ENCODE assay signal across 12 mouse cellular contexts in genomic region chr4:137025570-137025969, GRCm38 (mm10). TPM values are rescaled to one million over a fixed set of nuclear protein-coding genes. Genes with fewer than 3 reads are reported as not detected.
A peak's percentile ranks its signal among the peaks of the same experiment; 100 is the strongest.
DNase-seq lines count a peak whose midpoint lies in the region; ATAC-seq and TF ChIP-seq lines count a peak whose summit lies in the region.
"Had no signal": no experiment of that assay in that cellular context is flagged by ENCODE, and none has a peak within 500 bp of the region (broad histone marks: within the 10 kb centered on the region; RNA-seq: fewer than 3 reads in every experiment).

No protein-coding gene starts in this region.

- H3K9me3 ChIP-seq in intestine, postnatal 0 days (ENCODE audit: control insufficient read depth): no peaks in the 10 kb centered on the region
- H3K9me3 ChIP-seq in intestine, embryonic 15.5 days: no peaks in the 10 kb centered on the region
- no peaks in the 10 kb centered on the region for H3K9me3 ChIP-seq in heart, embryonic 12.5 days (replicated peaks)
- no peaks in the 10 kb centered on the region for H3K9me3 ChIP-seq in liver, embryonic 14.5 days (ENCODE audit: control insufficient read depth, low read length)
- no peaks in the 10 kb centered on the region for H3K9me3 ChIP-seq in forebrain, embryonic 15.5 days
- H3K9me3 ChIP-seq: hindbrain, embryonic 13.5 days had no signal

- TF ChIP-seq CTCF in intestine, postnatal 0 days (IDR thresholded peaks at IDR 0.05; ENCODE audit: low read depth): peak; percentile 53
- TF ChIP-seq CTCF in liver, embryonic 14.5 days (IDR thresholded peaks at IDR 0.05; ENCODE audit: low read depth): peak; percentile 44; the same call in 1 of the 2 replicates

- 58% methylated on average over 6 of the region's 6 CpGs for WGBS in intestine, postnatal 0 days
- WGBS in intestine, embryonic 15.5 days: 60% methylated on average over 6 of the region's 6 CpGs
- WGBS in heart, embryonic 12.5 days: 30% methylated on average over 6 of the region's 6 CpGs
- WGBS in liver, embryonic 14.5 days (ENCODE audit: insufficient replicate concordance): 18% methylated on average over 6 of the region's 6 CpGs
- WGBS in forebrain, embryonic 15.5 days: 80% methylated on average over 6 of the region's 6 CpGs

- TF ChIP-seq EP300 in liver, embryonic 14.5 days (IDR thresholded peaks at IDR 0.05; ENCODE audit: low read depth): no peak

- H3K27me3 ChIP-seq in intestine, postnatal 0 days (replicated peaks; ENCODE audit: control insufficient read depth, insufficient read depth, low read length): no peaks in the 10 kb centered on the region
- H3K27me3 ChIP-seq in intestine, embryonic 15.5 days (replicated peaks): no peaks in the 10 kb centered on the region
- no peaks in the 10 kb centered on the region for H3K27me3 ChIP-seq in heart, embryonic 12.5 days (replicated peaks)
- no peaks in the 10 kb centered on the region for H3K27me3 ChIP-seq in liver, embryonic 14.5 days (ENCODE audit: control insufficient read depth, insufficient read depth, low read length)
- H3K27me3 ChIP-seq in forebrain, embryonic 15.5 days: no peaks in the 10 kb centered on the region
- H3K27me3 ChIP-seq: CH12.LX; hindbrain, embryonic 13.5 days had no signal

- H3K4me3 ChIP-seq in intestine, postnatal 0 days (ENCODE audit: low read depth, low read length): no peak overlapping the region
- H3K4me3 ChIP-seq in intestine, embryonic 15.5 days (replicated peaks): no peak overlapping the region
- no peak overlapping the region for H3K4me3 ChIP-seq in heart, embryonic 12.5 days
- no peak overlapping the region for H3K4me3 ChIP-seq in liver, embryonic 14.5 days (ENCODE audit: insufficient read depth in 1 of 2, low read depth in 2 of 2, low read length in 2 of 2)
- no peak overlapping the region for H3K4me3 ChIP-seq in forebrain, embryonic 15.5 days
- H3K4me3 ChIP-seq: hindbrain, embryonic 13.5 days had no signal

- H3K4me2 ChIP-seq in intestine, postnatal 0 days (replicated peaks; ENCODE audit: low read depth): no peak overlapping the region
- H3K4me2 ChIP-seq in intestine, embryonic 15.5 days (replicated peaks): no peak overlapping the region
- no peak overlapping the region for H3K4me2 ChIP-seq in heart, embryonic 12.5 days
- peak overlapping the region; percentile 24 for H3K4me2 ChIP-seq in liver, embryonic 14.5 days (ENCODE audit: low read depth)
- no peak overlapping the region for H3K4me2 ChIP-seq in forebrain, embryonic 15.5 days (replicated peaks)
- H3K4me2 ChIP-seq: hindbrain, embryonic 13.5 days had no signal

- no peaks in the 10 kb centered on the region for H3K4me1 ChIP-seq in intestine, postnatal 0 days (replicated peaks; ENCODE audit: control insufficient read depth, insufficient read depth, low read length)
- H3K4me1 ChIP-seq in intestine, embryonic 15.5 days (replicated peaks): peaks cover 7% of the 10 kb centered on the region
- peaks cover 42% of the 10 kb centered on the region for H3K4me1 ChIP-seq in heart, embryonic 12.5 days (replicated peaks)
- peaks cover 9 to 26% of the 10 kb centered on the region in 2 experiments for H3K4me1 ChIP-seq in liver, embryonic 14.5 days (replicated peaks; ENCODE audit: control insufficient read depth in 2 of 2, insufficient read depth in 2 of 2, low read length in 1 of 2)
- H3K4me1 ChIP-seq in forebrain, embryonic 15.5 days: peaks cover 5% of the 10 kb centered on the region; the same call in 1 of the 2 replicates

- H3K9ac ChIP-seq in intestine, postnatal 0 days (ENCODE audit: low read depth, low read length): no peak overlapping the region
- no peak overlapping the region for H3K9ac ChIP-seq in intestine, embryonic 15.5 days
- no peak overlapping the region for H3K9ac ChIP-seq in heart, embryonic 12.5 days
- H3K9ac ChIP-seq in liver, embryonic 14.5 days (replicated peaks): no peak overlapping the region
- H3K9ac ChIP-seq in forebrain, embryonic 15.5 days (replicated peaks): no peak overlapping the region
- H3K9ac ChIP-seq: forebrain, postnatal 0 days; hindbrain, embryonic 13.5 days had no signal

- DNase-seq in adipocyte (ENCODE audit: low spot score): peak; percentile 19
- no peak for DNase-seq in liver, embryonic 14.5 days (ENCODE audit: low read depth in 3 of 3, low spot score in 3 of 3)
- DNase-seq in left cerebral cortex, adult 9 months (ENCODE audit: low spot score in 2 of 2): no peak
- DNase-seq: cerebellum, adult 11-12 months; forebrain, postnatal 0 days; lung, postnatal 10 days had no signal

- H3K27ac ChIP-seq in intestine, postnatal 0 days (ENCODE audit: low read depth, low read length): no peak overlapping the region
- no peak overlapping the region for H3K27ac ChIP-seq in intestine, embryonic 15.5 days
- no peak overlapping the region for H3K27ac ChIP-seq in heart, embryonic 12.5 days (ENCODE audit: poor library complexity, severe bottlenecking)
- no peak overlapping the region; the same call in 1 of the 2 replicates for H3K27ac ChIP-seq in liver, embryonic 14.5 days
- H3K27ac ChIP-seq in forebrain, embryonic 15.5 days (replicated peaks): no peak overlapping the region
- H3K27ac ChIP-seq: hindbrain, embryonic 13.5 days had no signal

- ATAC-seq in intestine, postnatal 0 days: no peak
- ATAC-seq in intestine, embryonic 15.5 days: no peak
- ATAC-seq in heart, embryonic 12.5 days (ENCODE audit: insufficient number of reproducible peaks, low FRiP score): peak; percentile 67; the same call in 1 of the 2 replicates
- peak; percentile 58; the same call in 1 of the 2 replicates for ATAC-seq in liver, embryonic 14.5 days (ENCODE audit: insufficient read depth)
- ATAC-seq in forebrain, embryonic 15.5 days (replicated peaks): no peak
- ATAC-seq: forebrain, postnatal 0 days had no signal

- H3K36me3 ChIP-seq in intestine, postnatal 0 days (ENCODE audit: control insufficient read depth, insufficient read depth): no peaks in the 10 kb centered on the region
- no peaks in the 10 kb centered on the region for H3K36me3 ChIP-seq in intestine, embryonic 15.5 days
- H3K36me3 ChIP-seq in heart, embryonic 12.5 days: no peaks in the 10 kb centered on the region
- H3K36me3 ChIP-seq in liver, embryonic 14.5 days (replicated peaks; ENCODE audit: control insufficient read depth, insufficient read depth, low read depth): no peaks in the 10 kb centered on the region
- H3K36me3 ChIP-seq in forebrain, embryonic 15.5 days: no peaks in the 10 kb centered on the region
- H3K36me3 ChIP-seq: hindbrain, embryonic 13.5 days had no signal

RNA-seq across cellular contexts. Expression of gene Zbtb40, which starts 23.0 kb away (rescaled TPM):
- 0.85 and 1.4 TPM in 2 replicates for polyA plus RNA-seq in intestine, postnatal 0 days (2015; fragmentation: Nextera tagmentation; extraction: Ambion mirVana)
- 2.9 and 3.9 TPM in 2 replicates for polyA plus RNA-seq in intestine, embryonic 15.5 days (2015; fragmentation: Nextera tagmentation; extraction: Ambion mirVana)
- polyA plus RNA-seq in heart, embryonic 12.5 days (2016; fragmentation: Nextera tagmentation; extraction: Ambion mirVana): 4.1 and 4.3 TPM in 2 replicates
- 1.8 TPM in 2 replicates for polyA plus RNA-seq in liver, embryonic 14.5 days (2012; rRNA removed)
- polyA plus RNA-seq in liver, embryonic 14.5 days (2014; fragmentation: Nextera tagmentation; extraction: Ambion mirVana): 1.1 and 1.4 TPM in 2 replicates
- 5.1 and 5.7 TPM in 2 replicates for polyA plus RNA-seq in forebrain, embryonic 15.5 days (2015; fragmentation: Nextera tagmentation; extraction: Ambion mirVana)

Comparison
In these comparisons a context has a peak if more than half of its experiments do, and no peak if none do; other contexts are left out.
1. ATAC-seq: peak in heart, embryonic 12.5 days (single experiment) and liver, embryonic 14.5 days (single experiment); none in intestine, postnatal 0 days (single experiment), intestine, embryonic 15.5 days (single experiment) and forebrain, embryonic 15.5 days (single experiment).